ENCODE assay signal across 8 mouse cellular contexts in the genomic region with DNA sequence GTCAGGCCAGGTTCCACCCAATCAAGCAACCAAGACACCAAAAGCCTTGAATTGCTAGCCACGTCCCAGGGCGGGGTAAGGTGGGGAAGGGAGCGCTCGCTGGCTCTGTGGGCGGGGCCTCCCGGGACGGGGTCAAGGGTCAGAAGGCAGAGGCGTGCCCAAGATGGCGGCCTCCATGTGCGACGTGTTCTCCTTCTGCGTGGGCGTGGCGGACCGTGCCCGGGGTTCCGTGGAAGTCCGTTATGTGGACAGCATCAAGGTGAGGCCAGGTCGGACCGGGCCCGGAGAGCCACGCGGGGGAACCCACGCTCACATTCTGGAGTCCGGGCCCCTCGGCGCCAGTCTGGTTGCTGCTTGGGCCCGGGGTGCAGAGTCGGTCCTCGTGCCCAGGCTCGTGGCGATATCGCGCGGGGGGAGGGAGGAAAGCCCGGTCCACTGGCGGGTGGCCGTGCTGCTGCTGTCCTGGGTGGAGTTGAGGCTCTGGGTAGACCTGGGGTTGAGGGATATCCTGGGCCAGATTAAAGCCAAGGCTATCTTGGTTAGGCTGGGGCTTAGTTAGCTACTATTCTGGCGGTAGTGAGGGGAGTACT. TPM values are rescaled to one million over a fixed set of nuclear protein-coding genes. Genes with fewer than 3 reads are reported as not detected.
DNase-seq lines count a peak whose midpoint lies in the region; ATAC-seq and TF ChIP-seq lines count a peak whose summit lies in the region.

Smyd5 (plus strand) TSS at position 148 of the 590 bp plus-strand sequence.

- DNase-seq in CD4-positive, CD25-positive, alpha-beta regulatory T cell, adult 2 months (ENCODE audit: low read depth, low spot score) = peak; percentile 92
- DNase-seq in kidney, postnatal 0 days (ENCODE audit: low spot score) = peak; percentile 84
- DNase-seq in liver, adult 2 months (ENCODE audit: extremely low read depth, low read depth, low spot score) = peak; percentile 61
- DNase-seq in spleen, postnatal 4 days (ENCODE audit: low spot score in 2 of 2) = peak; percentile 85 to 93

- no peak for TF ChIP-seq POLR2A in liver, adult 2 months (IDR thresholded peaks at IDR 0.05; ENCODE audit: extremely low read depth, insufficient read depth, low read length)

- no peaks in the 10 kb centered on the region for H3K36me3 ChIP-seq in heart, embryonic 12.5 days
- no peaks in the 10 kb centered on the region for H3K36me3 ChIP-seq in kidney, postnatal 0 days (ENCODE audit: insufficient read depth, low read length)
- H3K36me3 ChIP-seq in liver, adult 2 months (ENCODE audit: control insufficient read depth, insufficient read depth, low read length) = no peaks in the 10 kb centered on the region

- no peaks in the 10 kb centered on the region for H3K9me3 ChIP-seq in heart, embryonic 12.5 days (replicated peaks)
- H3K9me3 ChIP-seq in kidney, postnatal 0 days (replicated peaks; ENCODE audit: low read length) = no peaks in the 10 kb centered on the region

- H3K27ac ChIP-seq in brown adipose tissue, adult 24 weeks (replicated peaks; ENCODE audit: low read depth, low read length) = no peak within 1 kb of the TSS
- no peak within 1 kb of the TSS for H3K27ac ChIP-seq in heart, embryonic 12.5 days (ENCODE audit: poor library complexity, severe bottlenecking)
- H3K27ac ChIP-seq in kidney, postnatal 0 days = 0 out of 2 replicates have a peak within 1 kb of the TSS, but pooled peaks have one; percentile 25
- H3K27ac ChIP-seq in liver, adult 2 months (replicated peaks; ENCODE audit: insufficient read depth, low read depth, low read length) = no peak within 1 kb of the TSS

- ATAC-seq in erythroid progenitor cell, adult 5-6 weeks (replicated peaks; ENCODE audit: low FRiP score, poor library complexity, severe bottlenecking) = peak; percentile 83
- ATAC-seq in heart, embryonic 12.5 days (ENCODE audit: insufficient number of reproducible peaks, low FRiP score) = peak; percentile 90
- peak; percentile 89 for ATAC-seq in kidney, postnatal 0 days (replicated peaks; ENCODE audit: low FRiP score, low read depth)
- peak; percentile 92 for ATAC-seq in monocyte, adult 5-6 weeks (replicated peaks; ENCODE audit: insufficient number of reproducible peaks, low FRiP score, low TSS enrichment, poor library complexity, severe bottlenecking)

- peaks cover 17% of the 10 kb centered on the region for H3K27me3 ChIP-seq in heart, embryonic 12.5 days (replicated peaks)
- no peaks in the 10 kb centered on the region for H3K27me3 ChIP-seq in kidney, postnatal 0 days (ENCODE audit: insufficient read depth, low read length)
- no peaks in the 10 kb centered on the region for H3K27me3 ChIP-seq in liver, adult 2 months (ENCODE audit: control insufficient read depth, insufficient read depth, low read length)

- under 1% methylated on average over 39 of the region's 39 CpGs for WGBS in heart, embryonic 12.5 days
- WGBS in kidney, postnatal 0 days = 1% methylated on average over 39 of the region's 39 CpGs
- under 1% methylated on average over 39 of the region's 39 CpGs for WGBS in liver, adult 2 months

- peaks cover 5% of the 10 kb centered on the region; the same call in 1 of the 2 replicates for H3K79me2 ChIP-seq in liver, adult 2 months (ENCODE audit: control insufficient read depth, insufficient read depth, low read length)

- no peak for TF ChIP-seq CTCF in kidney, postnatal 0 days (IDR thresholded peaks at IDR 0.05; ENCODE audit: low read depth)
- no peak for TF ChIP-seq CTCF in liver, adult 2 months (IDR thresholded peaks at IDR 0.05; ENCODE audit: low read depth, low read length)

- H3K9ac ChIP-seq in heart, embryonic 12.5 days = peak within 1 kb of the TSS; percentile 89
- H3K9ac ChIP-seq in kidney, postnatal 0 days (ENCODE audit: low read depth, low read length) = peak within 1 kb of the TSS; percentile 74
- peak within 1 kb of the TSS; percentile 77 for H3K9ac ChIP-seq in liver, adult 2 months (ENCODE audit: low read depth, low read length)

- H3K4me2 ChIP-seq in heart, embryonic 12.5 days = peak within 1 kb of the TSS; percentile 79
- peak within 1 kb of the TSS; percentile 88 for H3K4me2 ChIP-seq in kidney, postnatal 0 days (ENCODE audit: low read length)

- H3K4me3 ChIP-seq in brown adipose tissue, adult 24 weeks (ENCODE audit: insufficient read depth, low read depth, low read length) = peak within 1 kb of the TSS; percentile 96
- peak within 1 kb of the TSS; percentile 88 for H3K4me3 ChIP-seq in heart, embryonic 12.5 days
- peak within 1 kb of the TSS; percentile 92 for H3K4me3 ChIP-seq in kidney, postnatal 0 days (replicated peaks; ENCODE audit: low read depth, low read length)
- H3K4me3 ChIP-seq in liver, adult 2 months (ENCODE audit: insufficient read depth, low read depth, low read length) = peak within 1 kb of the TSS; percentile 89

- peaks cover 3% of the 10 kb centered on the region; the same call in 1 of the 2 replicates for H3K4me1 ChIP-seq in brown adipose tissue, adult 24 weeks (ENCODE audit: control insufficient read depth, insufficient read depth, insufficient read length, low read length)
- 0 out of 2 replicates have a peak, but pooled peaks cover 12% of the 10 kb centered on the region for H3K4me1 ChIP-seq in heart, embryonic 12.5 days (replicated peaks)
- H3K4me1 ChIP-seq in kidney, postnatal 0 days (replicated peaks; ENCODE audit: insufficient read depth, low read length) = 0 out of 2 replicates have a peak, but pooled peaks cover 6% of the 10 kb centered on the region
- peaks cover 5% of the 10 kb centered on the region; the same call in 1 of the 2 replicates for H3K4me1 ChIP-seq in liver, adult 2 months (ENCODE audit: control insufficient read depth, insufficient read depth, low read length)

RNA-seq across cellular contexts. Expression of gene Smyd5, which starts in this region (rescaled TPM):
- 8.3 and 12.7 TPM in 2 replicates for polyA plus RNA-seq in brown adipose tissue, adult 24 weeks (2012; ENCODE audit: insufficient read depth, insufficient read length, missing spikeins)
- total RNA-seq in erythroid progenitor cell, adult 5-6 weeks (2015; ENCODE audit: low replicate concordance) = 2.5 and 6.7 TPM in 2 replicates
- total RNA-seq in erythroid progenitor cell, adult 5-6 weeks (2017; ENCODE audit: low replicate concordance) = 2.4 and 6.2 TPM in 2 replicates
- 41.3 and 46.1 TPM in 2 replicates for polyA plus RNA-seq in heart, embryonic 12.5 days (2016; fragmentation: Nextera tagmentation; extraction: Ambion mirVana)
- 34.6 and 38.7 TPM in 2 replicates for polyA plus RNA-seq in kidney, postnatal 0 days (2015; fragmentation: Nextera tagmentation; extraction: Ambion mirVana)
- total RNA-seq in liver, adult 2 months (2014; rRNA removed) = 6.1 and 7.2 TPM in 2 replicates
- polyA plus RNA-seq in liver, adult 2 months (2012; rRNA removed) = 11.3 and 16.2 TPM in 2 replicates
- total RNA-seq in monocyte, adult 5-6 weeks (2017) = 19.5 to 21.8 TPM (median 20.2 TPM) in 3 replicates
